Mouse (Mus musculus): ENCODE results near the gene Megf11.

GRCm38 (mm10) chr9:64386466-64387211 lies 1.2 kb downstream of the Megf11 start:
- TF ChIP-seq CTCF (IDR thresholded peaks at IDR 0.05; ENCODE audit: insufficient read depth, low read length) (no peak), POLR2A (IDR thresholded peaks at IDR 0.05; ENCODE audit: borderline replicate concordance, extremely low read depth, low read depth, low read length) (no peak)
